Mouse (Mus musculus) left cerebral cortex, postnatal 36 days (tissue): ENCODE results near the gene Ube2o. TPM values are rescaled to one million over a fixed set of nuclear protein-coding genes. Genes with fewer than 3 reads are reported as not detected.

Source experiments
- DNase-seq, 2 experiments: peaks; one replicate each; pipeline ENCODE4 v3.0.0; 2021 to 2022; ENCODE audit warnings: low spot score in 2 of 2, mixed read lengths in 1 of 2
- intact Hi-C: fragments of 180-260 bp; cut with DNase I; formaldehyde crosslinking; loops from one replicate; pipeline ENCODE4 v1.15.1; 2025
- total RNA-seq, 2 experiments: library from RNA; stranded (reverse); gene quantifications; 2 replicates each; pipeline ENCODE4 v1.2.3; 2021

Ube2o gene
- total RNA-seq, 2 experiments from 2014 or later = 121 to 126 TPM

DNA sequence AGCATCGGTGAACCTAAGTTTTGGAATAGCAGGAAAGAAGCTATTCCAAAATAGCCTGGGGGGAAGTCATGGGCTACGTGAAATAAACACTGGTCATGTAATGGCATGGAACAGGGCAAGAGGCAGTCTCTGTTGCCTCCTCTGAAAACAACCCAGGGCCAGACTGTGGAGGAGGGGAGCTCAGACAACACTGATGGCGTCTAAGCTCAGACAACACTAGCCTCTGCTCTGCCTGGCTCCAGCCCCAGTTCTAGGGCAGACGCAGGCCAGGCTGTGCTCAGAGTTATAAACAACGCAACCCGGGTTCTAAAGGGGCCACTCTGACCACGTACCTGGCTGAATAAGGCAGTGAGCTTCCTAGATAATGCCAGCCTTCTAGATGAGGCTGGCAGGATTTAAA, 30.5 kb downstream of the Ube2o start:
- DNase-seq = no peak
- intact Hi-C loops = no loop called here

DNA sequence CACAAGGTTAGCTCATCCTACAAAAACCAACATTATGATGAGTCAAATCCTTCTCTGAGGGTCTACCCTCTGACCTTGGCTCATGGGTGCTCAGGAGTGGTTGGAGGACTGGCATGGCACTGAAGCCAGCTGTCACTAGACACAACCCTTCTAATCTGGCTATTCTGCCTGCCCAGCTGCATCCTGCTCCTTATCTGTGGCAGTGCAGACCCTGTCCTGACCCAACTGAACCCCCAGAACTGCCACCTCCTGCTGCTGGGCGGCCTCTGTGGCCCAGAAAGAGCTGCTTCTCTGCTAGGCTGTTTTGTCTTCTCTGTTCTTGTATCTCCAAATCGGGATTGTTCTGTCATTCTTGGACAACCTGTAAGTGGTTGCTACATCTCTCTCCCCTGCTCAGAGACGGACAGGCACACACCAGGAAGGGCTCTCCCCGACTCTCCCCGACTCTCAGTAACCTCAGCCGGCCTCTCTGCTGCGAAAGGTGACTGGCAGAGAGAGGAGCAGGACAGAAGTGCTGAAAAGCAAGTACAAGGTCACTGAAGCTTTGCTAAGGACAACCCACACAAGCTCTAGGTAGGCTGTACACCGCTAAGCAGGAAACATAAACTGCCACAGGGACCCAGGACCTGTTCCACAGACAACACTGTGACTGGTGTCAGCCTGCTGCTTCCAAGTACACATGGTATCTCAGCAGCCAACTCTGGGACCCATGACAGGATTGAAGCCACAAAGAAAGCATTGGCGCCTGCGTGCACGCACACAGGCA, 31.8 kb downstream of the Ube2o start:
- DNase-seq = no peak
- intact Hi-C loops = no loop called here

DNA sequence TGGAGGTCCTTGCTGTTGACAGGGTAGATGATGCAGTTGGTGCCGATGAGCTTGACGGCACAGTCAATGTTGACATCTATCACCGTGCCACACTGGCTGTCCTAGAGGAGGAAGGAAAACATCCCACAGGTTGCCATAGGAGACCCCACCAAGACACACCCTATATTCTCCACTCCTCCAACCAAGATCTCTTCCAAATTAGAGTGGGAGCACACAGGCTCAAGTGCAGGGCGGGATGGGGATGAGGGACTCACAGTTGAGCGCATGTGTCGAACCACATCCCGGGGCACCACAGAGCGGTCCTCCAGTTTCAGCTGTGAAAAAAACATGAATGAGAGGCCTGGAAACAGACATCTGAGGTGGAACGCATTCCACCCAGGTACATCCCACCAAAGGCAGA, 32.5 kb downstream of the Ube2o start:
- intact Hi-C loops = no loop called here
- DNase-seq = no peak

DNA sequence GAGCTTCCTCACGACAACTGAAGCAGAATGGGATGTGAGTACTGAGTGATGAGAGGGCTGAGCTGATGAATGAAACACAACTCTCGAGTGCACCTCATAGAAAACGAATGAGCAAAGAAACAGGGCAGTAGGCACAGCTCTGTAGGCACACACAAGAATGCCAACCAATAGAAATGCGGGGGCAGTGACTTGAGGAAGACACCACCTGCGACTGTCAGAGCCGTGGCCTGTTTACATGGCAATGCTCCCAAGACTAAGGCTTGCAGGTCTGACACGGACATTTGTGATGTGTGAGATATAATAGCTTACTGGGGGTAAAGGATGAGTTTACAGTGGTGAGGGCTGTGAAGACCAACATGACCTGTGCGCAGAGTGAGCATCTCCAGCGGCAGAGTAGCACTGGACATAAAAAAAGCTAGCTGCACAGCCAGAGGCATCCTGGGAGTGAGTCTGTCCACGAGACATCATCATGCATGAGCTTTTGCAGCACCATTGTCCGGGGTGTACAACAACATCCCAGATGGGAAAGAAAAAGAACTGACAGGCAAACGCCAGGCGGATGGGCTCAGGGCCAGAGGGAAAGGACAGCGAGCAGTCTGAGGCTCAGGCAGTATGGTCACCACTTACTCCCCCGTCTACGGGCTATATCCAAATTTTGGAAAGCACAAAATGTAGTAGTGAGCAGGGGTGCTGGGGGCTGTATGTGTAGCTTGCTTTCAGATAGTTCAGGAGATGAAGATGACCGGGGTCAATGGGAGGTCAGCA, 33.8 kb downstream of the Ube2o start:
- no peak for DNase-seq
- intact Hi-C loops = no loop called here

DNA sequence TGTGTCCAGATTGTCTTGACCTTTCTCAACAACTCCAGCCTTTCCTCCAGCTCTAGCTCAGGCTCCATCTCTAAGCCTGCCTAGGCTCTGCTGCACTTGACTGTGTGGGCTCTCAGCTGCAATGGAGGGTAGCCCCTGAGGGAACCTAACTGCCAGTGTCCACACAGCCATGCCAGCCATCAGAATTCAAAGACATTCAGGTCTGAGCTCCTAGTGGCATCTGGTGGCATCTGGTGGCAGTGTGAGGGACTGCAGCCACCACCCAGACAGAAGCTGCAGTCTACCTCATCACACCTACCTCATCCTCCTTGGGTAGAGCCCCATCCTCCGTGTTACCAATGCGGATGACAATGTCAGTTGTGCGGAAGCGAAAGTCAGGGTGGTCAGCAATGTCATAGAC, 38.1 kb downstream of the Ube2o start:
- intact Hi-C loops = no loop called here
- DNase-seq = peak in 1 of 2 experiments; percentile 43

DNA sequence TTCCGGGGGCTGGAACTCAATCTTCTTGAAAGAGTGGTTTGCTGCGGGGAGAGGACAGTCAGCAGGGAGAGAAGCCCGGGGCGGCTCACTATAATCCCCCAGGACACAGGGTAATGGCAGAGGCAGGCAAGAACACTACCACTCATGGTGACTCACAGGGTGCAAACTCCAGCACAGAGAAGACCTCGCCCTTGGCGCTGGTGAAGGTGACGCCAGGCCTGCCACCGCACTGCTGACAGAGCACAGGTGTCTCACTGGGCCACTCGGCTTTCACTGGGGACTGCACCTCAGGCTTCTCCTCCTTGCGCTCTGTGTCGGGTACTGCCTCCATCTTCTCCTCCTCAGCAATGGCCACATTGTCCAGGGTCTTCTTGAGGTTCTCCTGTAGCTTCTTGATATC, 40.1 kb downstream of the Ube2o start:
- DNase-seq = no peak
- intact Hi-C loops = no loop called here

DNA sequence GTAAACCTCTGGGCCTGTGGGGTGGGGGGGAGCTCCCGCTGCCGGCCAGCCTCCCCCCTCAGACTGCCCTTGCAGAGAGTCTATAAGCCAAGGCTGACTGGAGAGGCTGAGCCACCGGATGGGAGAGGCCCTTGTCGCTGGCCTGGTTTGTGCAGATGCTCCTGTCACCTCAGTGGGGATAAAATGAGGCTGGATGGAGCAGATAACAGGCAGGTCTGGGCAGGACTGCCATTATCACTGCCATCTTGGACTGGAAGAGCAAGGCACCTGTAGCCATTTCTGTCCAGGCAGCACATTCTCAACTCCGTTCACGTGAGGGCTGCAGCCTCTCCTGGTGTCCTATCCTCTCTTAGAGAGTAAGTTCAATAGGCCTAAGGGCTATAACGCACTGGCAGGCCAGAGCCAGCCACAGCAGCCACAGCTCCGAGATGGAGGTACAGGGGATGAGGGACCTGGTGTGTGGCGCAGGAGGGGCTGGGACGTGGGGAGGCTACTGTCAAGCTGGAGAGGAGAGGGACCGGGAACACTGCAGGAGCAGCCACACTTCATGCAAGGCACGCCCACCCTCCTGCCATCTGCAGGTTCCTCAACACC, 43.0 kb downstream of the Ube2o start:
- no peak for DNase-seq
- intact Hi-C loops = no loop called here

DNA sequence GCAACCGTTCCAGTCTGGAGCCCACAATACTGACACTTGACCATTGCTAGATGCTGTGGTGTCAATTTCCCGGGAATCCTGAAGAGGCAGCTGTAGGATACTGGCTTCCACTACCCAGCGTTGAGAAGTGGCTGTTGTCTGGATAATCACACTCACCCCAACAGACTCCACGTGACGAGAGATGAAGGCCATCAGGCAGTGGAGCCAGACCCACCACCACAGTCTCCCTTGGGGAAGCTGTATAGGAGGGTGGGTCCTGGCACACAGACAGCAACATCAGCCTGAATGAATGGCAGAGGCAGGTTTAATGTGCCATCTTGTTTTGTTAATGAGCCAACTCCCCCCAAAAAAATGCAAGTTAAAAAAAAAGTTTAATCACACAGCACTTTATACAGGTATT, 43.9 kb downstream of the Ube2o start:
- intact Hi-C loops = no loop called here
- DNase-seq = no peak

DNA sequence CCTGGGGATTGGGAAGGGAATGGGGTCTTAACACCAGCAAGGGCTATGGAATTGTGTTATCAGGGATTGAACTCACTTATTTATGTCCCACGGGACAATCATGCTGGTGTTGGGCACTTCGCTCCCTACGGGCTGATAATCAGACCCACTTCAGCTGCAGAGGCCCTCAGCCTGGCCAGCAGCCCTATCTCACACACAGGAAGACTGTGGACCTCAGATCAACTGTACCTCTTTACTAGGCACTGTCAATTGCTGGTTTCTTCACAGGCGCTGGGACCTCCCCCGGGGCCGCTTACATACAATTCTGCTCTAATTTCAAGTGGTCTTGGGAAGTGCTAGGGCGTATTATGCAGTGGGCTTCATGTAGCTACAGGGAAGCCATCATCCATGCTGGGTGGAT, 44.6 kb downstream of the Ube2o start:
- no peak for DNase-seq
- intact Hi-C loops = no loop called here

DNA sequence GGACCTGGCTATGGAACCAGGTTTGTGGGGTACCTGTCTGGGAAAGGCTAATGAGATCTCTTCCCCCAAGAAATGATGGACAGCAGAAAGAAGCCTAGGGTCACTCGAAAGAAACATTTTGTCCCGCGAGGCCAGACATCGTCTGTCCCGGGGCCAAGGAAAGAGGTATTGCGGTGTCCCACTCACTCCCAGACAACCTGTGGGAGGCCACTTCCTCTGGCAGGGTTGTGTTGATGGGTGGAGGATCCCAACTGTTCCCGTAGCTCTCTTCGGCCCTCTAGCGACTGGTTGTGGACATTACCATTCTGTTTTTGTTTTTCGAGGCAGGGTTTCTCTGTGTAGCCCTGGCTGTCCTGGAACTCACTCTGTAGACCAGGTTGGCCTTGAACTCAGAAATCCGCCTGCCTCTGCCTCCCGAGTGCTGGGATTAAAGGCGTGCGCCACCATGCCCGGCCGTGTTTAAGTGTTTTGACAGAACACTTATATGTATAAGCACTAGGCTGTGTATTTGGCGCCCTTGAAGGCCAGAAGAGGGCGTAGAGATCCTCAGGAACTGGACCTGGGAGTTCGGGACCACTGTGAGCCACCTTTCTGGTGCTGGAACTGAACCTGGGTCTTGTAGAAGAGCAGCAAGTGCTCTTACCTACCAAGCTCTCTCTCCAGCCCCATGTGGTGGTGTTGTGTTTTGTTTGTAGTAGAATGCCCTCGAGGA, 46.9 kb downstream of the Ube2o start:
- DNase-seq = peak in 1 of 2 experiments; percentile 57
- intact Hi-C loops = loop anchor here (2.0 to 5.0 kb wide), 2 partner anchors 34 to 42 kb away; partner anchors contain the start of gene Prpsap1

DNA sequence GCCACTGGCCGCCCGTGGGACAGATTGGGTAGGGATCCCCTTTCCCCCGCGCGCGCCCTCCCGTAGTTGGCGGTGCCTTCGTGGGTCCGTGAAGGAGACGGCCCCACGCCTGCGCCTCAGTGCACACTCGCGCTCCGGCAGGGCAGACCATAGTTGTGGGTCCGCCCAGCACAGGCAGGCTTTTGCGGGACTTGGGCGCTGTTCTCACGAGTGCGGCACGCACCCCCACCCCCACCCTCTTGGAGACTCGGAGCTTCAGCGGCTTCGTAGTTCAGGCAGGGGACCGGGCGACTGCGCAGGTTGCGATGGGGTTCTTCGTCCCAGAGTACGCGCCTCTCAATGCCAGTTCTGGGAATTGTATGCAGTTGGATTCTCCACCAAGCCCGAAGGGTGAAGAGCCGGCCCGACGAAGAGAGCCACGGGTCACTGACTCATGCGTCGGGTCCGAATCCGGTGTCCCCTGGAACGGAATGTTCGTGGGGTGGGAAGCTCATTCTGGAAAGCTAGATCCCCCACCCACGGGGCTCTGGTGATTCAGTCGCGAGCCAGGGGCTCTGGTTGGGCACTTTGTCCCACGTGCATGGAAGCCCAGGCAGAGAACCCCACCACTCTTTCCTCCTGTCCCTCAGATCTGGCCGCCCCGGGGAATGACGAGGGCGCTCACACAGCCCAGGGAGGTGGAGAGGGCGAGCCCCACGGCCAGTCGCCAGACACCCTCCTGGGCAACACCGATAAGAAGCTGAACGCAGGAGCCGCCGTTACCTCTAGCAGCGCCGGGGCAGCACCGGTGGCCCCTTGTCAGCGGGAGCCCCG, 47.7 kb downstream of the Ube2o start:
- intact Hi-C loops = loop anchor here (2.0 to 5.0 kb wide), 2 partner anchors 33 to 41 kb away; partner anchors contain the start of gene Prpsap1
- no peak for DNase-seq

DNA sequence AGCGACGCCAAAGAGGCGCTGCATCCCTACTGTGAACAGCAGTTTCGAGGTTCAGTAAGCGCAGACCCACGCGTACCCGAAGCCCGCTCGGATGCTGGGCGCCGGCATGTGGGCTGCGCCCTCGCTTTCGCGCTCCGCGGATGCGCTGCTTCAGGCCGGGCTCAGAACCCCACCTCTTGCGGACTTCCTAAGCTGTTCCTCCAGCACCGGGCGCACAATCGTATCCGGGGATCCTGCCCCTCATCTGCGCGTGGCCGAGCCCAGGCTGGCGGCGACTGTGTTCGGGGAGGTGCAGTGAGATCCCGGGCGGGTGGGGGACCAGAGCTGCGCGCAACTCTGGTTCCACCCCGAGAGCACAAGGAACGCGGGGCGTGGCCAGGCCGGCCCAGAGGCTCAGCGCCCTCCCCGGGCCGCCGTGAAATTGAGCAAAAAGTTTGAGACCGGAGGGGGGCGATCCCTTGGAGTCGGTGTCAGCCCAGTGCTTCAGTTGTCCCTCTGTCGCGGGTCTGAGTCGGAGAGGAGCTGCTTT, 48.4 kb downstream of the Ube2o start:
- DNase-seq = peak in 1 of 2 experiments; percentile 52
- intact Hi-C loops = loop anchor here (5.0 kb wide), 1 partner anchor 41 kb away; the partner anchor contains the start of gene Prpsap1

DNA sequence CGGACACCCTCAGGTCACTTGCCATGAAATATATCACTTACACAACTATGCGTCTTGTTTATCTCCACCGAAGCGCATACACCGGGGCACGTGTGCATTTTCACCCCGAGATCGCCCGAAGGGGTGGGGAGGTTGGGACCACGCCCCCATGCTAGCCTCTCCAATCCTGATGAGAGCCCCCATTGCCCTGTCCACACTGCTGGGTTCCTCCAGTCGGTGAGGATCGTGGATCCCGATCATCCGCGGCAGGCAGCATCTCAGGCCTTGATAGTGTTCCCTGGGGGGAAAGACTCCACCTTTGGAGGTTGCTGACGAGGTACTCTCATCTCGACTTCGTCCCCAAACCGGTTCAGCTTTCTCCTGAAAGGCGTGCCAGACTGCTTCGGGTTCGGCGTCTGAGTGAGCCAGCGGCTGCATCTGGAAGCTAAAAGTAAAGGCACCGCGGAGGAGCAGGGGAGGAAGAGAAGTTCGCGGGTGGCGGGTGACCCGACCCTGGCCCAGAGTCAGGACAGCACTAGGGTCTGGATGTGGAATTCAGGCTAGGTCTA, 48.9 kb downstream of the Ube2o start:
- intact Hi-C loops = loop anchor here (5.0 kb wide), 1 partner anchor 40 kb away; the partner anchor contains the start of gene Prpsap1
- peak in 1 of 2 experiments; percentile 35 for DNase-seq

DNA sequence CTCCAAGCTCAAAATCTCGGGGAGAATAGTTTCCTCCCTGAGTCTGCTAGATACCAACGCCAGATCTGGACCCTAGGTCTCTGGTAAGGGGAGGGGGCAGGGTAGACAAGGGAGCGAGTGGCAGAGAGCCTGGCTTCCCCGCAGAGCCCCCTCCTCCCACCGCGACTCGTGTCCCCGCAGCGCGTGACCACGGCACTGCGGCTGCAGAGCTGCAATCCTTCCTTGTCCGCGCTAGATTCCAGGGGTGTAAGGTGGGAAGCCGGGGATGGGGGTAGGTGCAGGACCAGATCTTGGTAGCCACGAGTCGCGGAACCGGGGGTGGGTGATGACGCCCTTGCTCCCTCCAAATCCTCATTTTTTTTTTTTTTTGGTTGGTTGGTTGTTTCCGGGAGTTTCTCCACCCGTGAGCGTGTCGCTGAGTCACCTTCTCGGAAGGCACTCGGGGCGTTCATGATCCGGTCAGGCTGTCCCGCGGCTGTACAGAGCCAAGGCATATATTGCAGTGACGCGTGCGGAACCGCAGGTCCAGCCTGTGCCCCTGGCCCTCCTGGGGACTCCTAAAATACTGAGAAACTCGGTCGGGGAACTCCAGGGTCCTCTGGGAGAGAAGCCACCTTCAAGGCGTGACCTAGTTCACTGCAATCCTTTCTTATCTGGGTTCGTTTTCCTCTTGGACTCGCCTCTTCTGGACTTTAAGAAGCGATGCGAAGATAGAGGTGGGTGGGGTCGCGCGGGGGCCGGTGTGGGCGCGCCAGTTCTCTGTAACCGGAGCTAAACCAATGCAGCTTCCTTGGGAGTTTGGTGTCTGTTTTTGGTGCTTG, 49.7 kb downstream of the Ube2o start:
- peak in 1 of 2 experiments; percentile 50 for DNase-seq
- intact Hi-C loops = loop anchor here (5.0 kb wide), 1 partner anchor 39 kb away; the partner anchor contains the start of gene Prpsap1

DNA sequence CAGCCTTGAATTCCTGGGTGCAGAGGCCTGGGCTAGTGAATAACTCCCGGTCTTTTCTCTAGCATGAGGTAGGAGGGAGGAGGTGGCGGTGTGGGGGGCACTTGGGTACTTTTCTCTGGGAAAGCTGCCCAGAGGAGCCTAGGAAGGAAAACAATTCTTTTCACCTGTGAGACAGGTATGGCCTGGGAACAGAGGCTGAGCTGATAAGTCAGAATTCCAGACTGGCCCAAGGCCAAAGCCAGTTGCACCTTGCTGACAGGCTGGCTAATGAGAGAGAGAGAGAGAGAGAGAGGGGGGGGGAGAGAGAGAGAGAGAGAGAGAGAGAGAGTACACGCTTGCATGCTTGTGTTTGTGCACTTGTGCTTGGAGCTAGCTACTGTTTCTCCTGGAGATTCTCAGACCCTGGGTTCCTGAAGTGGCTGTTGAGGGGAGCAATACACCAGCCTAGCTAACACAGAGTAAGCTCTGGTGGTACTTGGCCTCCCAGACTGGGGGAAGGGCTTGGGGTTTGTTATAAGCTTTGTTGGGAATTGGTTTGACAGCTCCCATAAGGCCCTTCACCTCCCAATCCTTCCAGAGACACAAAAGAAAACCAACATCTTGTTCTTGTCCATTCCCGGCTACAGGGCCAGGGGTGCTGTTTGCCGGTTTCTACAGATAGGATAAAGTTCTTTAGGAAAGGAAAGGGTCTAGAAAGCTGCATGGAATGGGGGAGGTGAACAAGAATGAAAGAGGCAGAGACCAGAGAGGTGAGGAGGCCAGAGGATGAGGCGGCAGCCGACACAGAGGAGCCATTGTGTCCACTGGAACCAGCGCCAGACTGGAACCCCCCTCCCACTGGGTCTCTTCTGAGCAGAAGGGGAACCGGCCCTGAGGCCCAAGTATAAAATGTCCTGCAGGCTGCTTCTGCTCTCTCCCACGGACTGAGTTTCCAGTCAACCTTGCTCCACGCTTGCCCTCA, 50.8 kb downstream of the Ube2o start, which contains the start of gene Sphk1:
Gene Sphk1, plus strand, starts transcription at position 739 of the 961 bp plus-strand sequence.
- intact Hi-C loops = loop anchor here (5.0 kb wide), 1 partner anchor 38 kb away; the partner anchor contains the start of gene Prpsap1
- DNase-seq = no peak

DNA sequence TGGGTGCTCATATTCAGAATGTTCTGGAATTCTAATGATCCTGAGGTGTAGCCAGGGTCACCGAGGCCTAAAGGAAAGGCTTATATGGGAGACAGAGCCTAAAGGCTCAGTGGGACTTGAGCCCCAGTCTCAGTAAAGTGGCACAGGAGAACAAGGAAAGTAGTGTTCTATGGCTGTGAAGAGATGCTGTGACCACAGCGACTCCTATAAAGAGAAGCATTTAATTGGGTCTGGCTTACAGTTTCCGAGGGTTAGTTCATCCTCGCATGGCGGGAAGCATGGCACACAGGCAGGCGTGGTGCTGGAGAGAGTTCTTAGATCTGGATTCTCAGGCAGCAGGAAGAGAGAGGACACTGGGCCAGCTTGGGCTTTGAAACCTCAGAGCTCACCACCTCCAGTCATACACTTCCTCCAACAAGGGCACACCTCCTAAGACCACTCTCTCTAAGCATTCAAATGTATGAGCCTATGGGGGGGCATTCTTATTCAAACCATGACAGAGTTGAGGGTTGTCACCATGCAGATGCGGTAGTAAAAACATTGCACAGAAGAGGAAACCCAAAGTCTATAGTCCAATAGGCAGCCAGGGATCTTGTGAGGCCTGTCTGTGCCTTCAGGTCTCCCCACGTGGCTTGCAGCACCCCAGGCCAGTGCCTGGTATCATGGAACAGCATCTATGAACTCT, 52.5 kb downstream of the Ube2o start:
- intact Hi-C loops = no loop called here
- no peak for DNase-seq
